Mouse (Mus musculus) liver, embryonic 13.5 days (tissue): ENCODE results near the gene Dcst1. TPM values are rescaled to one million over a fixed set of nuclear protein-coding genes. Genes with fewer than 3 reads are reported as not detected.

Experiments
- ATAC-seq: fragments of 200-750 bp; cut with Nextera tagmentation; 2 replicates; pipeline ENCODE4 v1.8.0; 2017; ENCODE audit warnings: low read depth, mild to moderate bottlenecking, moderate number of reproducible peaks, moderate library complexity
- DNase-seq: peaks from one replicate; pipeline ENCODE4 v3.0.0; 2022
- H3K27ac ChIP-seq: fragments of 300-500 bp; sonication (generic); 2 replicates; pipeline ENCODE4 v1.5.1; 2015; ENCODE audit warnings: moderate library complexity, mild to moderate bottlenecking, inconsistent platforms
- H3K27me3 ChIP-seq: fragments of 300-500 bp; sonication (generic); 2 replicates; pipeline ENCODE4 v1.6.1; 2015; ENCODE audit warnings: mild to moderate bottlenecking, inconsistent platforms
- H3K36me3 ChIP-seq: fragments of 300-500 bp; sonication (generic); 2 replicates; pipeline ENCODE4 v1.6.1; 2015; ENCODE audit warnings: mild to moderate bottlenecking, inconsistent platforms
- H3K4me1 ChIP-seq: fragments of 300-500 bp; sonication (generic); replicated peaks from 2 replicates; pipeline ENCODE4 v1.6.1; 2015; ENCODE audit warnings: inconsistent platforms
- H3K4me2 ChIP-seq: fragments of 300-500 bp; sonication (generic); 2 replicates; pipeline ENCODE4 v1.6.1; 2015; ENCODE audit warnings: inconsistent platforms, mild to moderate bottlenecking, moderate library complexity
- H3K4me3 ChIP-seq: fragments of 300-500 bp; sonication (generic); replicated peaks from 2 replicates; pipeline ENCODE4 v1.5.1; 2015; ENCODE audit warnings: mild to moderate bottlenecking, inconsistent platforms
- H3K9ac ChIP-seq: fragments of 300-500 bp; sonication (generic); 2 replicates; pipeline ENCODE4 v1.6.1; 2015; ENCODE audit warnings: mild to moderate bottlenecking, inconsistent platforms
- H3K9me3 ChIP-seq: fragments of 300-500 bp; sonication (generic); replicated peaks from 2 replicates; pipeline ENCODE4 v1.6.1; 2016; ENCODE audit warnings: inconsistent platforms
- whole genome bisulfite sequencing: fragments of 180-500 bp; shearing (Covaris S2); methylation state at CpG from one replicate; pipeline ENCODE4 v1.1.7; 2015; ENCODE audit not compliant: insufficient replicate concordance; 5-methylcytosine and 5-hydroxymethylcytosine counted together
- polyA plus RNA-seq: library from polyadenylated mRNA; unstranded; fragments of >200 nt; fragmentation: Nextera tagmentation; extraction: Ambion mirVana; gene quantifications from 2 replicates; pipeline ENCODE4 v1.2.1, GENCODE M21; 2015

The Dcst1 gene
- not detected in 2 replicates for polyA plus RNA-seq

GRCm38 (mm10) chr3:89365153-89365485 is at the start of gene Dcst1:
Dcst1 (minus strand) TSS chr3:89365253.
- Histone ChIP-seq H3K4me2 (no peak within 1 kb of the TSS), H3K27ac (no peak within 1 kb of the TSS), H3K4me1 (no peaks in the 10 kb centered on the region), H3K4me3 (no peak within 1 kb of the TSS), H3K9ac (no peak within 1 kb of the TSS), H3K9me3 (no peaks in the 10 kb centered on the region), H3K36me3 (no peaks in the 10 kb centered on the region), H3K27me3 (no peaks in the 10 kb centered on the region)
- WGBS = 81% methylated on average over 11 of the region's 11 CpGs
- DNase-seq (no peak), ATAC-seq (no peak)

GRCm38 (mm10) chr3:89411490-89412393 is 46.7 kb upstream of the Dcst1 start, which contains the start of gene Flad1:
Flad1 (minus strand) TSS chr3:89411870.
- peak; percentile 100 for ATAC-seq
- 0 out of 2 replicates have a peak, but pooled peaks cover 2% of the 10 kb centered on the region for H3K9me3 ChIP-seq
- WGBS = 5% methylated on average over 28 of the region's 28 CpGs
- H3K36me3 ChIP-seq = peaks cover 61% of the 10 kb centered on the region
- peak within 1 kb of the TSS; percentile 85 for H3K4me2 ChIP-seq
- peak within 1 kb of the TSS; percentile 74 for H3K9ac ChIP-seq
- peak within 1 kb of the TSS; percentile 70 for H3K27ac ChIP-seq
- H3K4me3 ChIP-seq = peak within 1 kb of the TSS; percentile 68
- DNase-seq = peak; percentile 97
- peaks cover 41% of the 10 kb centered on the region for H3K4me1 ChIP-seq
- no peaks in the 10 kb centered on the region for H3K27me3 ChIP-seq

- Histone ChIP-seq H3K4me3 (peak overlapping the region; percentile 68), H3K9ac (peak overlapping the region; percentile 74), H3K27me3 (no peaks in the 10 kb centered on the region), H3K4me2 (peak overlapping the region; percentile 85), H3K27ac (peak overlapping the region; percentile 56; the same call in 1 of the 2 replicates), H3K36me3 (peaks cover 58% of the 10 kb centered on the region), H3K9me3 (0 out of 2 replicates have a peak, but pooled peaks cover 2% of the 10 kb centered on the region), H3K4me1 (peaks cover 32% of the 10 kb centered on the region)
- no peak for DNase-seq
- ATAC-seq = no peak
- 68% methylated on average over 10 of the region's 10 CpGs for WGBS
These were observed 45.8 kb upstream of the Dcst1 start for GRCm38 (mm10) chr3:89410864-89411263.

- Histone ChIP-seq H3K27me3 (no peaks in the 10 kb centered on the region), H3K4me3 (no peak overlapping the region), H3K4me2 (0 out of 2 replicates have a peak overlapping the region, but pooled peaks have one; percentile 85), H3K9me3 (0 out of 2 replicates have a peak, but pooled peaks cover 2% of the 10 kb centered on the region), H3K27ac (no peak overlapping the region), H3K9ac (no peak overlapping the region), H3K36me3 (peaks cover 57% of the 10 kb centered on the region), H3K4me1 (peaks cover 31% of the 10 kb centered on the region)
- ATAC-seq = no peak
- DNase-seq = no peak
- WGBS = 78% methylated on average over 3 of the region's 3 CpGs
These were observed 44.6 kb upstream of the Dcst1 start for GRCm38 (mm10) chr3:89409701-89410100.

GRCm38 (mm10) chr3:89408448-89408847 is 43.4 kb upstream of the Dcst1 start:
- WGBS = 75% methylated on average over 16 of the region's 16 CpGs
- Histone ChIP-seq H3K27ac (no peak overlapping the region), H3K36me3 (peaks cover 54% of the 10 kb centered on the region), H3K9me3 (no peaks in the 10 kb centered on the region), H3K27me3 (no peaks in the 10 kb centered on the region), H3K4me3 (no peak overlapping the region), H3K4me2 (no peak overlapping the region), H3K9ac (no peak overlapping the region), H3K4me1 (peaks cover 31% of the 10 kb centered on the region)
- ATAC-seq (no peak), DNase-seq (no peak)

- no peak overlapping the region for H3K27ac ChIP-seq
- peaks cover 24% of the 10 kb centered on the region for H3K4me1 ChIP-seq
- H3K9ac ChIP-seq = no peak overlapping the region
- DNase-seq = no peak
- H3K4me2 ChIP-seq = no peak overlapping the region
- H3K27me3 ChIP-seq = no peaks in the 10 kb centered on the region
- WGBS = 81% methylated on average over 6 of the region's 6 CpGs
- H3K9me3 ChIP-seq = no peaks in the 10 kb centered on the region
- H3K36me3 ChIP-seq = peaks cover 64% of the 10 kb centered on the region
- no peak for ATAC-seq
- H3K4me3 ChIP-seq = no peak overlapping the region
These were observed 41.8 kb upstream of the Dcst1 start for GRCm38 (mm10) chr3:89406887-89407286.

GRCm38 (mm10) chr3:89402693-89403092 is 37.6 kb upstream of the Dcst1 start, which contains the start of gene Lenep:
Lenep (minus strand) TSS chr3:89402793.
- no peak for DNase-seq
- ATAC-seq = no peak
- Histone ChIP-seq H3K4me2 (no peak within 1 kb of the TSS), H3K36me3 (peaks cover 64% of the 10 kb centered on the region), H3K27me3 (no peaks in the 10 kb centered on the region), H3K9me3 (no peaks in the 10 kb centered on the region), H3K27ac (no peak within 1 kb of the TSS), H3K4me3 (no peak within 1 kb of the TSS), H3K9ac (no peak within 1 kb of the TSS), H3K4me1 (0 out of 2 replicates have a peak, but pooled peaks cover 2% of the 10 kb centered on the region)
- 66% methylated on average over 5 of the region's 5 CpGs for WGBS

GRCm38 (mm10) chr3:89401329-89401728 is 36.3 kb upstream of the Dcst1 start:
- H3K4me3 ChIP-seq = no peak overlapping the region

GRCm38 (mm10) chr3:89396654-89397005 is 31.6 kb upstream of the Dcst1 start:
- DNase-seq = no peak
- H3K4me1 ChIP-seq = peaks cover 50% of the 10 kb centered on the region
- H3K9me3 ChIP-seq = no peaks in the 10 kb centered on the region
- H3K4me2 ChIP-seq = peak overlapping the region; percentile 94
- under 1% methylated on average over 4 of the region's 4 CpGs for WGBS
- peak overlapping the region; percentile 65 for H3K4me3 ChIP-seq
- peaks cover 20% of the 10 kb centered on the region for H3K27me3 ChIP-seq
- H3K36me3 ChIP-seq = peaks cover 10% of the 10 kb centered on the region; the same call in 1 of the 2 replicates
- no peak overlapping the region for H3K27ac ChIP-seq
- ATAC-seq = no peak
- H3K9ac ChIP-seq = peak overlapping the region; percentile 78; the same call in 1 of the 2 replicates

More at GRCm38 (mm10) chr3:89401329-89401728, 36.3 kb upstream of the Dcst1 start:
- ATAC-seq = no peak
- H3K9ac ChIP-seq = no peak overlapping the region
- no peak for DNase-seq
- peaks cover 9% of the 10 kb centered on the region for H3K4me1 ChIP-seq
- H3K36me3 ChIP-seq = peaks cover 53% of the 10 kb centered on the region
- 82% methylated on average over 7 of the region's 7 CpGs for WGBS
- H3K4me2 ChIP-seq = no peak overlapping the region
- no peaks in the 10 kb centered on the region for H3K9me3 ChIP-seq
- H3K27ac ChIP-seq = no peak overlapping the region
- no peaks in the 10 kb centered on the region for H3K27me3 ChIP-seq

- ATAC-seq = no peak
- Histone ChIP-seq H3K27me3 (peaks cover 26% of the 10 kb centered on the region), H3K4me1 (peaks cover 56% of the 10 kb centered on the region), H3K9me3 (no peaks in the 10 kb centered on the region), H3K4me2 (peak overlapping the region; percentile 94), H3K9ac (peak overlapping the region; percentile 78), H3K36me3 (0 out of 2 replicates have a peak, but pooled peaks cover 5% of the 10 kb centered on the region), H3K4me3 (peak overlapping the region; percentile 65), H3K27ac (peak overlapping the region; percentile 39; the same call in 1 of the 2 replicates)
- DNase-seq = peak; percentile 58
- whole genome bisulfite sequencing = under 1% methylated on average over 43 of the region's 44 CpGs
These were observed 31.0 kb upstream of the Dcst1 start for GRCm38 (mm10) chr3:89395806-89396653.

- Histone ChIP-seq H3K9me3 (no peaks in the 10 kb centered on the region), H3K27me3 (peaks cover 31% of the 10 kb centered on the region), H3K9ac (peak overlapping the region; percentile 78), H3K4me2 (peak overlapping the region; percentile 94), H3K4me1 (peaks cover 63% of the 10 kb centered on the region), H3K27ac (peak overlapping the region; percentile 83; the same call in 1 of the 2 replicates), H3K36me3 (0 out of 2 replicates have a peak, but pooled peaks cover 5% of the 10 kb centered on the region), H3K4me3 (peak overlapping the region; percentile 65)
- DNase-seq (no peak), ATAC-seq (no peak)
- 2% methylated on average over 10 of the region's 10 CpGs for WGBS
These were observed 30.4 kb upstream of the Dcst1 start for GRCm38 (mm10) chr3:89395419-89395805.
